Mouse (Mus musculus) liver, embryonic 11.5 days (tissue): ENCODE measurements around the gene Ankrd60. TPM values are rescaled to one million over a fixed set of nuclear protein-coding genes. Genes with fewer than 3 reads are reported as not detected.
A peak's percentile ranks its signal among the peaks of the same experiment; 100 is the strongest.

Source experiments
- ATAC-seq: fragments of 200-750 bp; cut with Nextera tagmentation; replicated peaks from 2 replicates; pipeline ENCODE4 v1.8.0; 2017; ENCODE audit warnings: moderate number of reproducible peaks, mild to moderate bottlenecking, moderate TSS enrichment, moderate library complexity; ENCODE audit not compliant: low FRiP score
- DNase-seq: peaks from one replicate; pipeline ENCODE4 v3.0.0-alpha.2; 2017; ENCODE audit warnings: low spot score
- H3K27ac ChIP-seq: fragments of 300-500 bp; sonication (generic); 2 replicates; pipeline ENCODE4 v1.5.1; 2014; ENCODE audit warnings: mild to moderate bottlenecking, low read depth, low read length, control low read depth
- H3K27me3 ChIP-seq: fragments of 300-500 bp; sonication (generic); replicated peaks from 2 replicates; pipeline ENCODE4 v1.6.1; 2014; ENCODE audit warnings: low read length, mixed read lengths; ENCODE audit not compliant: control insufficient read depth, insufficient read depth
- H3K36me3 ChIP-seq: fragments of 300-500 bp; sonication (generic); 2 replicates; pipeline ENCODE4 v1.6.1; 2014; ENCODE audit warnings: mild to moderate bottlenecking, low read length, moderate library complexity, mixed read lengths; ENCODE audit not compliant: control insufficient read depth, insufficient read depth
- H3K4me1 ChIP-seq: fragments of 300-500 bp; sonication (generic); replicated peaks from 2 replicates; pipeline ENCODE4 v1.6.1; 2014; ENCODE audit warnings: low read length, mixed read lengths; ENCODE audit not compliant: control insufficient read depth, insufficient read depth
- H3K4me2 ChIP-seq: fragments of 300-500 bp; sonication (generic); 2 replicates; pipeline ENCODE4 v1.6.1; 2014; ENCODE audit warnings: mild to moderate bottlenecking, control low read depth, moderate library complexity
- H3K4me3 ChIP-seq: fragments of 300-500 bp; sonication (generic); 2 replicates; pipeline ENCODE4 v1.5.1; 2014; ENCODE audit warnings: low read depth, low read length, control low read depth
- H3K9ac ChIP-seq: fragments of 300-500 bp; sonication (generic); 2 replicates; pipeline ENCODE4 v1.6.1; 2014; ENCODE audit warnings: low read depth, low read length, control low read depth
- H3K9me3 ChIP-seq: fragments of 300-500 bp; sonication (generic); 2 replicates; pipeline ENCODE4 v1.6.1; 2016; ENCODE audit warnings: low read length, inconsistent platforms, mixed read lengths; ENCODE audit not compliant: control insufficient read depth
- WGBS: fragments of 180-500 bp; shearing (Covaris S2); extraction: QIAGEN DNeasy Blood & Tissue Kit; methylation state at CpG from one replicate; pipeline ENCODE4 v1.1.7; 2014; 5-methylcytosine and 5-hydroxymethylcytosine counted together
- polyA plus RNA-seq: library from polyadenylated mRNA; unstranded; fragments of >200 nt; fragmentation: Nextera tagmentation; extraction: Ambion mirVana; gene quantifications from 2 replicates; pipeline ENCODE4 v1.2.1, GENCODE M21; 2014

Ankrd60 gene
- not detected in 2 replicates for polyA plus RNA-seq

DNA sequence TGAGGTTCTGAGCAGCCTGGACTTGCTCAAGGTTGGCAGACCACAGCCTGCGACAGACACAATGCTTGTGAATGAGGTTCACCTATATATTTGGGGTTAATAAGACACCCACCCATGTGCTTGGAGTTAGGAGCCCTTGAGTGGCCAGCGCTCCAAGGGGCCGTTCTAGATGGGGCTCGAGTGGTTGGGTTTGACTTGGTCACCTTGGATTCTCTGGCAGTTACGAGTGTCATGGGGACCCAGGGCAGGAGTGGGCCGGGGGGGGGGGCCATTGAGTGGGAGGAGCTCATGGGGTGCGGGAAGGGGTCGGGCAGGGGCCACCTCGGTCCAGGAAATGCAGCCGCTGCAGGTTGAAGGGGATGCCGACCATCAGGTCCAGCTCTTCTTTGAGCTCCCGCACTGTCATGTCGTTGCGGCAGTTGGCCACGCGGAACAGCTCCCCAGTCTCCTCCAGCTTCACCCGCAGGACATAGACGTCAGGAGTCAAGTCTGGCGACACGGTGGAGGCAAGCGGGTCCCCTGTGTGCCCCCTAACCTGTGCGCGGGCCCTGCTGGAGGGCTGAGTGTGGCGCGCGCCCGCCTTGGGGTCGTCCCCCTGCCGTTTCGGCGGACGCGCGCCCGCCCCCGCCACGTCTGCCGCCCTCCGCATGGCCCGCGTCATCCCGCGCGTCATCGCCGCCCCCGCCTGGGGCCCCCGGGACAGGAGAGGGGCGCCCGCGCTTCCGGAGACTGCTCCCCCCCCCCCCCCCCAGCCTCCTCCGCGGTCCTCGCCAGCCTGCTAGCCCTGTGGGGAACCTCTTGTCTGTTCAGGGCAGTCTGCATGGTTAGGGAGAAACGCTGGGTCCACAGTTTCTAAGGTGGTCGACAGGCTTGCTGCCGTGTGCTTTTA is at the start of gene Ankrd60:
TSS of gene Ankrd60 (minus strand) at position 697 of the 889 bp plus-strand sequence.
- peak; percentile 32; the same call in 1 of the 2 replicates for ATAC-seq
- no peaks in the 10 kb centered on the region for H3K36me3 ChIP-seq
- H3K27ac ChIP-seq: no peak within 1 kb of the TSS
- 10% methylated on average over 51 of the region's 58 CpGs for WGBS
- no peaks in the 10 kb centered on the region; the same call in 1 of the 2 replicates for H3K4me1 ChIP-seq
- peak within 1 kb of the TSS; percentile 72 for H3K4me2 ChIP-seq
- peaks cover 46% of the 10 kb centered on the region for H3K27me3 ChIP-seq
- DNase-seq: peak; percentile 50
- no peaks in the 10 kb centered on the region for H3K9me3 ChIP-seq
- peak within 1 kb of the TSS; percentile 46 for H3K4me3 ChIP-seq
- 0 out of 2 replicates have a peak within 1 kb of the TSS, but pooled peaks have one; percentile 16 for H3K9ac ChIP-seq

DNA sequence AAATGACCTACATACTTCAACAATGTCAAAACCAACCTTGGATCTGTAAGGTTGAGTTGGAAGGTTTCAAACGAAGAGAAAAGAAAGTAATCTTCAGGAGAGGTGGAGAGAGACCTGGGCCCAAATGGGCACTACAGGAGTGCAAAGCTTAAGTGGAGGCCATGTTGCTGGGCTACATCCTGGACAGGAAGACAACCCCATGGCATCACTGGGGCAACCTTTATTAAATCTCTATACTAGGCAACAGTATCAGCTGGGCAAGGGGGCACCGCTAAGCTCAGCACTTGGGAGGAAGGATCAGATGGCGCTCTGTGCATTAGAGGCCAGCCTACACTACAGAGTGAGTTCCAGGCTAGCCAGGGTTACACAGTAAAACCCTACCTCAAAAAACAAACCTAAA is 47.6 kb upstream of the Ankrd60 start:
- Histone ChIP-seq H3K4me3 (no peak overlapping the region), H3K27ac (no peak overlapping the region), H3K36me3 (no peaks in the 10 kb centered on the region), H3K9ac (no peak overlapping the region), H3K4me2 (no peak overlapping the region), H3K27me3 (no peaks in the 10 kb centered on the region), H3K9me3 (no peaks in the 10 kb centered on the region), H3K4me1 (no peaks in the 10 kb centered on the region)
- 86% methylated on average over 3 of the region's 3 CpGs for WGBS
- ATAC-seq (no peak), DNase-seq (no peak)

DNA sequence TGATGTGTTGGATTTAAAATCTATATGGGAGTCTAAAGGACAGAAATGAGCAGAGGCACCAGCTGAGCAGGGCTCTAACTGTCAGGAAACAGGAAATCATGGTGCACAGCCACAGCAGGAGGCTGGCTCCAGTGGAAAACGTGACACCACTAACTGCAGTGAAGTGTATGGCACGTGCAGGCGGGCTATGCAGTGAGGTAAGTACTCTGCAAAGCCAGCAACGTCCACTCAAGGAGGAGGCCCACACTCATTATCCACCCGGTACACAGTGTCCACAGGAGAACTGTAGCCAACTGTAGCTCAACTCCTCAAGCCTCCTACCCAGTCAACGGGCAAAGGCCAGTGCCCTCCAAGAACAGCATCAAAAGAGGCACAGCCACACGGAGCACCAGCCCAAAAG is 46.5 kb upstream of the Ankrd60 start:
- Histone ChIP-seq H3K4me3 (no peak overlapping the region), H3K4me2 (no peak overlapping the region), H3K27ac (no peak overlapping the region), H3K4me1 (no peaks in the 10 kb centered on the region), H3K36me3 (0 out of 2 replicates have a peak, but pooled peaks cover 2% of the 10 kb centered on the region), H3K9ac (no peak overlapping the region), H3K27me3 (no peaks in the 10 kb centered on the region), H3K9me3 (no peaks in the 10 kb centered on the region)
- DNase-seq (no peak), ATAC-seq (no peak)
- WGBS: 67% methylated on average over 7 of the region's 7 CpGs

DNA sequence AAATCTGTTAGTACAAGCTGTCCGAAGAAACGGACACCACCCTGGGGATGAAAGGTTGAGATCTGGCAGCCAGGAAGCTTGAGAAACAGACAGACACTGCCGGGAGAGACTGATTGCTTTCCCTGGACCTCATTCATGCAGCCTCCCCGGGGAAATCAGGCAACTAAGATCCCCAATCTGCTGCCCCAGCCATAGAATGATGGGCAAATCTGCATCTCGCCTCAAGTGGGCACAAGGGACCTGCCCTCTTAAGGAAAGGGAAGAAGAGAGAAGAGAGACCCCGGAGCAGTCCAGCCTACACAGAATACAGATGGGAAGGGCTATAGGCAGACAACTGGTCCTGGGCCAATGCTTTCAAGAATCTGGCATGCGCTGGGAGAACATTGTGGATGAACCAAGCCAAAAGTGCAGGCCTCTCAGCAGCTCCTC is 44.0 kb upstream of the Ankrd60 start:
- no peaks in the 10 kb centered on the region for H3K27me3 ChIP-seq
- 75% methylated on average over 7 of the region's 7 CpGs for WGBS
- no peak overlapping the region for H3K4me3 ChIP-seq
- H3K27ac ChIP-seq: no peak overlapping the region
- DNase-seq (no peak), ATAC-seq (no peak)
- 0 out of 2 replicates have a peak, but pooled peaks cover 2% of the 10 kb centered on the region for H3K36me3 ChIP-seq
- H3K9ac ChIP-seq: no peak overlapping the region
- no peaks in the 10 kb centered on the region for H3K4me1 ChIP-seq
- H3K4me2 ChIP-seq: no peak overlapping the region
- H3K9me3 ChIP-seq: no peaks in the 10 kb centered on the region

DNA sequence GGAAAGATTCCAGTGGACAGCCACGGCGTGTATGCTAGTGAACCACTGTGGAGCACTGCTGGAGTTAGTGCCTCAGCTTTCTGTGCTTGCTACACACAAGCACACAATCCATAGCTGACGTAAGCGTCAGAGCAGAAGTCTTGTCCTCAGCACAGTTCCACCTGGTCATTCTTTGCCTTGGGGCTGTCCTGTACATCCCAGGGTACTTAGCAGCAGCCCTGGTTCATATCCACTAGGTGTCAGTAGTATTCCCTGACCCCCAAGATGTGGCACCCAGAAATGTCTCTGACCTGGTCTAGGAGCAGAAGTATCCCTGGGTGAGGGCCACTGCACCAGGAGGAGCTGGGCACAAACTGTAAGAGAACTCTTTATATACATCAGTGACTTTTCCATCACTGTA is 42.5 kb upstream of the Ankrd60 start:
- Histone ChIP-seq H3K9ac (no peak overlapping the region), H3K4me2 (no peak overlapping the region), H3K4me1 (no peaks in the 10 kb centered on the region), H3K27me3 (no peaks in the 10 kb centered on the region), H3K4me3 (no peak overlapping the region), H3K27ac (no peak overlapping the region), H3K36me3 (0 out of 2 replicates have a peak, but pooled peaks cover 2% of the 10 kb centered on the region), H3K9me3 (no peaks in the 10 kb centered on the region)
- 89% methylated on average over 4 of the region's 4 CpGs for WGBS
- ATAC-seq (no peak), DNase-seq (no peak)

DNA sequence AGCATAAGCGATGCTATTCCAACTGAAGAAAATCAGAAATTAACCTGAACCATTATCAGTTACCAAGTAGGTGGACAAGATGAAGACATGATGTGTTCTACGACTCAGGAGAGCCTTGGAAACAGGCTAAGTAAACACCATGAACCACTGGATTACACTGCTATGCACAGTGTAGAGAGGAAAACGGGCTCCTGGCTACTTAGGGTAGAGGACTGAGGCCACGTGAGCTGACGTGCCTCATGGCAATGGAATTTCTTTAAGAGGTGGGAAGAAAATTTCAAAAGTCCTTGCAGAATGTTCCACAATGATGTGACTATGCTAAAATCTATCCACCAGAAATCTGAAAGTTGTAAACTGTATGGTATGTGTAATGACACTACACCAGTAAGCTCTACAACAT is 41.0 kb upstream of the Ankrd60 start:
- Histone ChIP-seq H3K4me3 (no peak overlapping the region), H3K4me1 (no peaks in the 10 kb centered on the region), H3K4me2 (no peak overlapping the region), H3K27ac (no peak overlapping the region), H3K9ac (no peak overlapping the region), H3K27me3 (no peaks in the 10 kb centered on the region), H3K36me3 (peaks cover 5% of the 10 kb centered on the region; the same call in 1 of the 2 replicates), H3K9me3 (no peaks in the 10 kb centered on the region)
- DNase-seq (no peak), ATAC-seq (no peak; the same call in 1 of the 2 replicates)
- WGBS: 84% methylated on average over 5 of the region's 5 CpGs

DNA sequence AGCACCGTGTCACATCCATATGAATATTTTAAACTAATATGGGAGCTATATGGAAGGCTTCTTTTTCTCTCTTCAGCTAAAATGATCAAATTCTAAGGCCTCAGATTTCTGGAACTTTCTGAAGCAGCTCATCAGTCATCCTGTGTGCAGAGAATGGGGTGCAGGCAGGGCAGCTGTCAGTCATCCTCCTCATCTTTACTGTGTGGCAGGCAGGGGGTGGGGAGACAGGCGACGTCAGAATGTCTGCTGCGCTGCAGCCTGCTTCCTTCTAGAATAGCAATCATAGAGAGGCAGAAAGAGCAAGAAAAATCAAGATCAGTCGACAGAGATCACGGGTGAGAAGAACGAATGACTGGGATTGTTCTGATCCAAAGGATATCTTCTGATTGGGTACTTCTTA is 38.0 kb upstream of the Ankrd60 start:
- peaks cover 7% of the 10 kb centered on the region; the same call in 1 of the 2 replicates for H3K36me3 ChIP-seq
- H3K4me1 ChIP-seq: no peaks in the 10 kb centered on the region; the same call in 1 of the 2 replicates
- no peaks in the 10 kb centered on the region for H3K27me3 ChIP-seq
- H3K9me3 ChIP-seq: no peaks in the 10 kb centered on the region
- no peak overlapping the region for H3K4me3 ChIP-seq
- H3K27ac ChIP-seq: no peak overlapping the region
- H3K4me2 ChIP-seq: no peak overlapping the region
- H3K9ac ChIP-seq: no peak overlapping the region
- WGBS: 83% methylated on average over 7 of the region's 7 CpGs
- ATAC-seq (no peak), DNase-seq (no peak)

DNA sequence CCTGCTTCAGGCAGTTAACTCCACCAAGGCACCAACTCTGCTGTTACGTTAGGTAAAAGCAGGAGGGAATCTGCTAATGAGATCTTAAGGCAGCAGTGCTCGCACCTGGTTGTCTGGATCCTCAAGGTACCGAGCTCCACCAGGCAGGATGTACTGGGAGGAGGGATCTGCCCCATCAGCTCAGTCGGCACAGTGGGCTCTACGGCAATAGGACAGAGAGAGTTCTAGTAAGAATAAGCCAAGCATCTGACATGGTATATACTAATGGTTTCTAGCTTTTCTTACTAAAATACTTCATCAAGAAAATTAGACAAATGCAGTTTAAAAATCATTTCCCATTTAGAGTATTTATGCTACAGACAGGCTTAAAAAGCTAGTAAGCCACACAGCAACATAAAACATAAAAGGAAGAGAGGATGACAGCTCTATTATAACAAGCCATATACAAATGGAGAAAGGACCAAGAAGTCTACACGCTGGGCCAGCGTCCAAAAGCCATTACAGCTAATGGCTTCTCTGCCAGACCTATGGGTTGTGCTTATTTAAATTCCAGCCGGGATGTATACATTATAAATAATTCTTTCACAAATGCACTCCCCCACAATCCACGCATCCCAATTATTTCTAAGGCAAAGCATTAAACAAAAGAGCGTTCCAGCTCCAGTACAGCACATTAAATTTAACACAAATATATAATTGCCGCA is 37.4 kb upstream of the Ankrd60 start:
- Histone ChIP-seq H3K4me1 (no peaks in the 10 kb centered on the region; the same call in 1 of the 2 replicates), H3K4me3 (no peak overlapping the region), H3K27ac (no peak overlapping the region), H3K4me2 (no peak overlapping the region), H3K36me3 (peaks cover 7% of the 10 kb centered on the region; the same call in 1 of the 2 replicates), H3K9me3 (no peaks in the 10 kb centered on the region), H3K27me3 (no peaks in the 10 kb centered on the region), H3K9ac (no peak overlapping the region)
- no peak for ATAC-seq
- no peak for DNase-seq
- 86% methylated on average over 11 of the region's 11 CpGs for WGBS
